Mouse (Mus musculus) hindbrain, embryonic 12.5 days (tissue): ENCODE data around the gene Uvrag. TPM values are rescaled to one million over a fixed set of nuclear protein-coding genes. Genes with fewer than 3 reads are reported as not detected.

Experiments
- ATAC-seq: fragments of 200-750 bp; cut with Nextera tagmentation; 2 replicates; pipeline ENCODE4 v1.8.0; 2017; ENCODE audit warnings: moderate TSS enrichment; ENCODE audit not compliant: low FRiP score
- H3K27ac ChIP-seq: fragments of 300-500 bp; sonication (generic); 2 replicates; pipeline ENCODE4 v1.5.1; 2016; ENCODE audit warnings: mild to moderate bottlenecking
- H3K27me3 ChIP-seq: fragments of 300-500 bp; sonication (generic); 2 replicates; pipeline ENCODE4 v1.6.1; 2016; ENCODE audit warnings: mild to moderate bottlenecking
- H3K36me3 ChIP-seq: fragments of 300-500 bp; sonication (generic); 2 replicates; pipeline ENCODE4 v1.6.1; 2016; ENCODE audit warnings: mild to moderate bottlenecking
- H3K4me1 ChIP-seq: fragments of 300-500 bp; sonication (generic); 2 replicates; pipeline ENCODE4 v1.6.1; 2016
- H3K4me2 ChIP-seq: fragments of 300-500 bp; sonication (generic); replicated peaks from 2 replicates; pipeline ENCODE4 v1.6.1; 2016; ENCODE audit warnings: mild to moderate bottlenecking
- H3K4me3 ChIP-seq: fragments of 300-500 bp; sonication (generic); 2 replicates; pipeline ENCODE4 v1.5.1; 2016; ENCODE audit warnings: mild to moderate bottlenecking
- H3K9ac ChIP-seq: fragments of 300-500 bp; sonication (generic); 2 replicates; pipeline ENCODE4 v1.6.1; 2016; ENCODE audit warnings: mild to moderate bottlenecking, moderate library complexity
- H3K9me3 ChIP-seq: fragments of 300-500 bp; sonication (generic); replicated peaks from 2 replicates; pipeline ENCODE4 v1.6.1; 2016; ENCODE audit warnings: mild to moderate bottlenecking
- WGBS: fragments of 180-500 bp; shearing (Covaris S2); methylation state at CpG from one replicate; pipeline ENCODE4 v1.1.7; 2016; 5-methylcytosine and 5-hydroxymethylcytosine counted together
- polyA plus RNA-seq: library from polyadenylated mRNA; unstranded; fragments of >200 nt; fragmentation: Nextera tagmentation; extraction: Ambion mirVana; gene quantifications from 2 replicates; pipeline ENCODE4 v1.2.1, GENCODE M21; 2016

Uvrag gene
- polyA plus RNA-seq, 1 experiment from 2014 or later, result 17.7 TPM

DNA sequence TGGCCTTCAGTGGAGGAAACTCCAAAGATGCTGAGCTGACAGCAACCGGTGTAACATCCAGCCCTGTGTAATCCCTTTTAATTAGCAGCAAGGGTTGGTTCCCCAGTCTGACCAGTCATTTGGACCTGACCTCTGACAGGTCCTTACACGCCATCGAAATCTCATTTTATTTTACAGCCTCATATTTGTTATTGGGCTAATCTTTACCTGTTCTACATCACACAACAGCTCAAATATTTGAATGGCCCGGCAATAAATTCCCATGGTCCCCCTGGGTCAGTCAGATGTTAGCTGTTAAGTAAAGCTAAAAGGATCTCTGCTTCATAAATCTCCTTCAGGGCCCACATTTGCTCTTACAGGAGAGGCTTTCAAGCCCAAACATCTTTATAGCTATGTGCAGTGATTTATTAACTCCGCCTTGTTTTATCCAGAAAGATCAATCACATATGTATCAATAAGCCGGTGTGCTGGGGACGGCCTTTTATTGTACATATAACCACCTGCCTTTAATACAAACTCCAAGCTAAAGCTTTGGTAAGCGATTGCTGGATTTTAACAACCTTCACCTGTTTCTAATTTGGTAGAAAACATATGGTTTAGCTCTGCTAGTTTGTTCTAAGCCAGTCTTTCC, 183.7 kb downstream of the Uvrag start:
- H3K9ac ChIP-seq, result no peak overlapping the region
- no peaks in the 10 kb centered on the region for H3K27me3 ChIP-seq
- H3K9me3 ChIP-seq, result no peaks in the 10 kb centered on the region
- H3K4me1 ChIP-seq, result peaks cover 6% of the 10 kb centered on the region; the same call in 1 of the 2 replicates
- 73% methylated on average over 8 of the region's 8 CpGs for whole genome bisulfite sequencing
- no peak overlapping the region for H3K27ac ChIP-seq
- ATAC-seq, result no peak
- no peak overlapping the region for H3K4me3 ChIP-seq
- no peaks in the 10 kb centered on the region for H3K36me3 ChIP-seq
- no peak overlapping the region for H3K4me2 ChIP-seq

DNA sequence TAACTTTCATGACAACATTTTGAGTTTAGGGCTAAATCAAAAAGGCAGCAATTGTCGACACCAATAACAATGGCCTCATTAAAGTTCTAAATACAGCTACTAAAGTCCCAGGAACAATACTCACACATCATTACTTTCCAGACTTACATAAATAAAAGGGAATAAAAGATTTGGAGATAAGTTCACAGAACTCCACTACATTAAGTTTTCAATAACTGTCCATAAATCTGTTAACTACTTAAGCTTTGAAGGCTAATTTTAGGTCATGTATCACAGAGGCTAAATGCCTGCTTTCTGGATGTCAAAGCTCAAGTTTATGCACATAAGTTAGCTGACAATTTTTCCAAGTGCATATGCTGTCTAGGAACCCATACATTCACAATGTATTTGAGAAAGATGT, 184.3 kb downstream of the Uvrag start:
- no peak for ATAC-seq
- peaks cover 6% of the 10 kb centered on the region; the same call in 1 of the 2 replicates for H3K4me1 ChIP-seq
- no peak overlapping the region for H3K4me3 ChIP-seq
- WGBS, result 80% methylated on average over 1 of the region's 1 CpGs
- H3K27me3 ChIP-seq, result no peaks in the 10 kb centered on the region
- H3K9me3 ChIP-seq, result no peaks in the 10 kb centered on the region
- no peak overlapping the region for H3K9ac ChIP-seq
- H3K27ac ChIP-seq, result no peak overlapping the region
- no peak overlapping the region for H3K4me2 ChIP-seq
- H3K36me3 ChIP-seq, result no peaks in the 10 kb centered on the region

DNA sequence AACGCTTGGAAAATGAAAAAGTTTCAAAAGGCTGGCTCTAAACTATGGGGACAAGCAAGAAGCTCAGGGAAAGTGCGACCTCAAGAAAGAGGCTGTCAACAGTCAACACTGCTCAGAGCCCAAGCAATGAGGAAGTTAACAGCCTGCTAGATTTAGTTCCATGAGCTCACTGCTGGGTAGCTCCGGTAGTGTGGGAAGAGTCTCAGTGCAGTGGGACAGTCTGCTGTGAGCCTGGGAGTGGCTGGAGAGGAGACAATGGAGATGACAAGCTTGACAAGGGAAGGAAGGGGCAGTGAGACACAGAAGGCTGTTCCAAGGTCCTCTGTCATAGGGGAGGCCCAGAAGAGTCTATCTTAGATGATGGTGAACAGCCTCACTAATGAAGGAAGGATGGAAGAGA, 187.3 kb downstream of the Uvrag start:
- 75% methylated on average over 3 of the region's 3 CpGs for WGBS
- ATAC-seq, result no peak
- H3K36me3 ChIP-seq, result no peaks in the 10 kb centered on the region
- H3K9ac ChIP-seq, result no peak overlapping the region
- H3K9me3 ChIP-seq, result no peaks in the 10 kb centered on the region
- no peaks in the 10 kb centered on the region for H3K27me3 ChIP-seq
- no peak overlapping the region for H3K4me3 ChIP-seq
- H3K4me1 ChIP-seq, result peaks cover 19% of the 10 kb centered on the region; the same call in 1 of the 2 replicates
- H3K4me2 ChIP-seq, result no peak overlapping the region
- H3K27ac ChIP-seq, result no peak overlapping the region

DNA sequence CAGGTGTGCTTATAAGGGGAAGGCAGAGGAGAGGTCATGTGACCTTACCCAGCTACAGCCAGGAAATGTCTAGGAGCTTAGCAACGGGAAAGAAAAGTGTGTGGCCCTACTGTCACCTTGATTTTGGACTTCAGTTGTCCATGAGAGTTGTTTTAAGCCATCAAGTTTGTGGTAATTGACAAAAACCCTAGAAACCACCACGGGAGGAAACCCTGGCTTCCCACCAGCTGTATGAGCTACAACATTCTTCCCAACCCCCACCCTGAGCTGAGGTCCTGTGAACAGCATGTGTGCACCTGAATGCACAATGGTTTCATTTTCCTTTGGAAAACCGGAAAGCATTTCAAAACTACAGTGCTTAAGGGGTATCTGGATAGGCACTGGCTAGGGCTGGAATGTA, 196.0 kb downstream of the Uvrag start:
- WGBS, result 68% methylated on average over 3 of the region's 3 CpGs
- H3K4me2 ChIP-seq, result no peak overlapping the region

DNA sequence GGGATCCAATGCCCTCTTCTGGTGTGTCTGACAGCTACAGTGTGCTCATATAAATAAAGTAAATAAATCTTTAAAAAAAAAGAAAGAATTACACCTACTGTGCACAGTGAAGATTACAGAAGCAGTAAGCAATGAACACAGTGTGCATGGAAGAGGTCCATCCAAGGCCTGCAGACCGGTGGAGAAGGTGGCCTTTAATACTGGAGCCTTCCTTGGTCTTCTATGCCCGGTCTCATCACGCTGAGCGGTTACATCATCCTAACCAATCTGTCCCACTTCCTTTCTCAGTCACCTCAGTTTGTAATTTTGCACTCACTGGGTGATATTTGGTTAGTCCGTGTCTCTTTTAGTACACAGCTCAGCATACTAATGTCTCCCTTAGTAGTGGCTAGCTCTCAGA, 197.3 kb downstream of the Uvrag start:
- Histone ChIP-seq H3K36me3 (no peaks in the 10 kb centered on the region), H3K4me2 (no peak overlapping the region), H3K9me3 (no peaks in the 10 kb centered on the region), H3K9ac (no peak overlapping the region), H3K4me1 (peaks cover 4% of the 10 kb centered on the region), H3K4me3 (no peak overlapping the region), H3K27me3 (no peaks in the 10 kb centered on the region), H3K27ac (no peak overlapping the region)
- ATAC-seq, result no peak
- WGBS, result 93% methylated on average over 5 of the region's 5 CpGs

More for the DNA sequence above, 196.0 kb downstream of the Uvrag start:
- peaks cover 15% of the 10 kb centered on the region for H3K4me1 ChIP-seq
- H3K36me3 ChIP-seq, result no peaks in the 10 kb centered on the region
- H3K27ac ChIP-seq, result no peak overlapping the region
- ATAC-seq, result no peak
- H3K4me3 ChIP-seq, result no peak overlapping the region
- H3K27me3 ChIP-seq, result no peaks in the 10 kb centered on the region
- no peaks in the 10 kb centered on the region for H3K9me3 ChIP-seq
- H3K9ac ChIP-seq, result no peak overlapping the region

DNA sequence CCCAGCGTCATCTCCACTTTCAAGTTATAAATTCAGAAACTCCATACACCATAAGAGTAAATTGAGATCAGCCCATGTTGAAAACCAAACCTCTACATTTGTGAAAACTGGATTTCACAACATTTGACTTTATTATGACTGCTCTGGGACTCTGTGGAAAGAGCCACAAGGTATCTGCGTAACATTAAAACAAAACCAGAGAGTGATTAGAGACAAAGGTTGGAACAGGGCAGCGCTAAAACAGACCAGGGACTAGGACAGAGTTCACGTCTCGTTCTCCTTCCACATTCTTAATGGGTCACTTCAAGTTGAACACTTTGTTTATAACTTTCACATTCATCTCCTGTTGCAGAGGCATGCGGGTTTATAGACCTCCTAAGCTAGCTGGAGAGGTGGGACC, 198.2 kb downstream of the Uvrag start:
- no peaks in the 10 kb centered on the region for H3K27me3 ChIP-seq
- 81% methylated on average over 6 of the region's 6 CpGs for WGBS
- ATAC-seq, result no peak
- H3K9me3 ChIP-seq, result no peaks in the 10 kb centered on the region
- H3K9ac ChIP-seq, result no peak overlapping the region
- no peak overlapping the region for H3K27ac ChIP-seq
- peaks cover 10% of the 10 kb centered on the region for H3K4me1 ChIP-seq
- H3K4me3 ChIP-seq, result no peak overlapping the region
- H3K4me2 ChIP-seq, result no peak overlapping the region
- H3K36me3 ChIP-seq, result no peaks in the 10 kb centered on the region

DNA sequence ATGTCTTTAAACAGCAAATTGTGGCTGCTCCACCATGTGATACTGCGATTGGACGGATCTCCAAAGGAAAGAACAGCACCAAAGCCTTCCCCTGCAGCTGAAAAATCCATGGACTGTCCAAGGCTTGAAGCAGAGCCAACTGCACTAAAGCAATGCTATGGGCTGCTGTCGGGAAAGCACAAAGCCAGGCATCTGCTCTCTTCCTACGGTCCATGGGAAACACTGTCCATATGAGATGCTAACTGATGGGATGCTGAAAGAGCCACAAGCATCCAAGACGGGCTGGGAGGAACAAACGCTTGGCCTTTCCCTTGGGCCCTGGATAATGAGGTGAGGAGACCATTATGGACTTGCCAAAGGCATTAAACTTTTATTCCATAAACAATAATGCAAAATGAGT, 201.7 kb downstream of the Uvrag start:
- WGBS, result 80% methylated on average over 6 of the region's 6 CpGs
- ATAC-seq, result no peak
- H3K4me2 ChIP-seq, result no peak overlapping the region
- no peak overlapping the region for H3K9ac ChIP-seq
- H3K27me3 ChIP-seq, result no peaks in the 10 kb centered on the region
- H3K4me1 ChIP-seq, result peaks cover 15% of the 10 kb centered on the region
- no peak overlapping the region for H3K4me3 ChIP-seq
- H3K36me3 ChIP-seq, result no peaks in the 10 kb centered on the region
- H3K27ac ChIP-seq, result no peak overlapping the region
- H3K9me3 ChIP-seq, result no peaks in the 10 kb centered on the region

DNA sequence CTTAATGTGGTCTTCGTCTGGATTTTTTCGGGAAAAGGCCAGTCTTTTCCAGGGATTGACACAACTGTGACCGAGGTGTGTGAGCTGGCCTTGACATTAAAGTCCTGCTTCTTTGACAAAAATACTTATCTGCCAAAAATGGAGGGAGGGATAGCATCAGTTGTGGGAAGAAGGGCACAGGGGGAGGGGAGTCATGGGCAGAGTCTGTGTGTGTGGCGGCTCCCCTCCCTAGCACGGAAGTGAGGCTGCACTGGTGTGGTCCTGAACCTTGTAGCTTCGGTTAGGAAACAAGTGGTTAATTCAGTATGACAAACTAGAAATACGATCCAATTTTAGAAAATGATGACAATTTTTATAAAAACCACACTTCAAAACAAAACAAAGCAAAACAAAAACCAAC, 202.3 kb downstream of the Uvrag start:
- Histone ChIP-seq H3K9ac (no peak overlapping the region), H3K4me2 (no peak overlapping the region), H3K27me3 (no peaks in the 10 kb centered on the region), H3K36me3 (no peaks in the 10 kb centered on the region), H3K27ac (no peak overlapping the region), H3K4me1 (peaks cover 15% of the 10 kb centered on the region), H3K9me3 (no peaks in the 10 kb centered on the region), H3K4me3 (no peak overlapping the region)
- ATAC-seq, result no peak
- WGBS, result 93% methylated on average over 7 of the region's 7 CpGs

DNA sequence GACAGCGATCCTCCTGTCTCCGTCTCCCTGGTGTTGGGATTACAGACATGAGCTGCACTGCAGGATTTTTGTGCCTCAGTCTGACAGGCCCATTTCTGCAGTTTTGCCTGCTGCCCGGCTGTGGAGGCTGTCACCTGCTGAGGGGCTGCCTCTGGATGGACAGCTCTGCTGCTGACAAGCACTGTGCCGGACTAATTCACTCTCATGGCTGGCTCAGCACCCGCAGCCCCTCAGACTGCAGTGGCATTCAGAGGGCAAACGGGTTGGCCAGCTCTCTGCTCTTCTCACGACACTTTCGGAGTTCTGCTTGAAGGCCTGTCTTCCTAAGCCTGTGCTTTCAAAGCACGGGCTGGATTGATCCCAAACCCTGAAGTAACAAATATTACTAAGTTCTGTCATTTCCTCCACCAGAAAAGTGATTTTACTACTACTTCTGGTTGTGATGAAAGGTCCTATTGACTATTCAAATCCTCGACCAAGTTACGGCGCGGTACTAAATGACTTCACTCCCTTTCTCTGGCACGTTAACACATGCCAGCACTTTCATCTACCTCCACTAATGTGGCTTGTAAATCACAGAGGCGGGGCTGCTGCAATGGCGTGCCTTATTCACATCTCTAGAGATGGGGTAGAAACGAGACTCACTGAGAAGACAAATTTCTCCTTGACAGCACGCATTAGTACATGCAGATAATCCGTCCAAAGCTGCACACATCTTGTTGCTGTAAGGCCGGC, 203.7 kb downstream of the Uvrag start:
- Histone ChIP-seq H3K4me1 (peaks cover 15% of the 10 kb centered on the region), H3K27me3 (no peaks in the 10 kb centered on the region), H3K4me2 (no peak overlapping the region), H3K9ac (no peak overlapping the region), H3K27ac (no peak overlapping the region), H3K4me3 (no peak overlapping the region), H3K36me3 (no peaks in the 10 kb centered on the region), H3K9me3 (no peaks in the 10 kb centered on the region)
- WGBS, result 65% methylated on average over 20 of the region's 20 CpGs
- ATAC-seq, result no peak

DNA sequence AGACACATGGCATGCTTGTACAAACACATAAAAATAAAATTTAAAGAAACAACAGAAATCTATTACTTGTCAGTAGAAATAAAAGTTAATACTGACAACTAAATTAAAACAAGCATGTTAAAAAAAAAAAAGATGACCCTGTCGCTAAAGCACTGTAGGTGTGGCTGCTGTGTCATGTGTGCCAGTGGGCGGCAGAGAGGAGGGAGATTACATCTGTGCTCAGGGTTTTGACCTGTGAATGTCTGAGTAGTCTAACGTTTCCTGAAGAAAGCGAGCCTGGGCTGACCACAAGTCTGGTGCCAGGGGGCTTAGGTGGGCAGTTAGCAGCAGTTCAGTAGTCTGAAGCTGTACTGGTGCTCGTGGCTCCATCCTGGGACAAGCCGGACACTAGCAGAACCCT, 205.2 kb downstream of the Uvrag start:
- Histone ChIP-seq H3K9me3 (no peaks in the 10 kb centered on the region), H3K9ac (no peak overlapping the region), H3K27me3 (no peaks in the 10 kb centered on the region), H3K27ac (no peak overlapping the region), H3K36me3 (no peaks in the 10 kb centered on the region), H3K4me3 (no peak overlapping the region), H3K4me1 (peaks cover 15% of the 10 kb centered on the region), H3K4me2 (no peak overlapping the region)
- WGBS, result 80% methylated on average over 6 of the region's 6 CpGs
- no peak for ATAC-seq

DNA sequence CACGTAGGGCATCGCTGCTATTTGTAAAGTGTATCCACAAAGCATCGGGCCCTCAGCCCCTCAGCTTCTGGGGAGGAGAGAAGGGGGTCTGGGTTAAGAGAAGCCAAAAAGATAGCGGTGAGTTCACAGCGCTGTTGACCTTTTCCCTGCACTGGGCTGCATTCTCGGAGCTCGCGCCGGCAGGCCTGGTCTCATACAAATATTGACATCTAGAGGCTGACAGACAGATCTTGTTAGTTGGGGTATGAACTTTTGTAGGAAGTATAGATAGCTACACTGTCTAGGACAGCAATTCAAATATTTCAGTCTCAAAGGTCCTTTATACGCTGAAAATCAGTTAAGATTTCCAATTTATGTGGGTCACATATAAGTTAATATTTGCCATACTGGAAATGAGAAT, 205.7 kb downstream of the Uvrag start:
- ATAC-seq, result no peak
- 83% methylated on average over 10 of the region's 10 CpGs for WGBS
- no peaks in the 10 kb centered on the region for H3K27me3 ChIP-seq

DNA sequence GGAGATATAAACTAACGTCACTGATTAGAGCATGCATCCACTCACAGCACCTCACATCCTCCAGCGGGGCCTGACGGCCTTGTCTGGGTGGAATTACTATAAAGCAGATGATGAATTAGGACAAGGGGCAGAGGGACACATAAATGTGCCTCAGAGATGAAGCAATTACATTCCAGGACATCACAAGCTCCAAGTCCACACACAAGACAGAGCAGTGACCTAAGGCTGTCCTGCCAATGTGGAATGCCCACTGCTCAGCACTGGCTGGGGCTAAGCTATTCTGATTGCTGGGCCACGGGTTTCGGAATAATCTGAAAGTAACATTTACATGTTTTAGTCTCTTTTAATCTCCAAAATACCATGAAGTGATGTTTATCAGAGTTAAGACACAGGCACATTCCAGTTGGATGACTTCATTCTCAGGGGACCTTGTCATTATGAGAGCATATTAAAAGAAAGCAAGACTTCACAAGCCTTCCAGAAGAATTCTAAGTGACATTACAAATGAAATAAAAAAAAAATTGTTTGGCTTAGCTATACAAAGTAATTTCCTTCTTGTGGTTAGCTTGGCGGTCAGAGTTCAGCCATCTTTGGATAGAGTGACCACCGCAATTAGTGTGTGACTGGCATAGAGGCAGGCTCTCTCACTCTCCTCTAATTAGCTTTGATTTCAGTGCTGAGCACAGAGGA, 212.5 kb downstream of the Uvrag start:
- Histone ChIP-seq H3K4me1 (peaks cover 31% of the 10 kb centered on the region), H3K27ac (no peak overlapping the region; the same call in 1 of the 2 replicates), H3K36me3 (no peaks in the 10 kb centered on the region), H3K9ac (no peak overlapping the region), H3K27me3 (no peaks in the 10 kb centered on the region), H3K4me3 (no peak overlapping the region), H3K4me2 (no peak overlapping the region), H3K9me3 (no peaks in the 10 kb centered on the region)
- WGBS, result 70% methylated on average over 7 of the region's 7 CpGs
- no peak for ATAC-seq

More for the DNA sequence above, 205.7 kb downstream of the Uvrag start:
- Histone ChIP-seq H3K9me3 (no peaks in the 10 kb centered on the region), H3K9ac (no peak overlapping the region), H3K4me1 (peaks cover 15% of the 10 kb centered on the region), H3K27ac (no peak overlapping the region), H3K4me2 (no peak overlapping the region), H3K4me3 (no peak overlapping the region), H3K36me3 (no peaks in the 10 kb centered on the region)
